Mouse (Mus musculus): ENCODE results near the gene Nkiras1. TPM values are rescaled to one million over a fixed set of nuclear protein-coding genes. Genes with fewer than 3 reads are reported as not detected.
"Not testable (repeated sequence)": the region's sequence is repeated elsewhere in the genome, so short reads cannot be mapped to it uniquely, and the experiment has no call there.

Gene Nkiras1
- total and polyA plus RNA-seq, 2 experiments from 2014 or later, result 19.2 to 47.1 TPM

DNA sequence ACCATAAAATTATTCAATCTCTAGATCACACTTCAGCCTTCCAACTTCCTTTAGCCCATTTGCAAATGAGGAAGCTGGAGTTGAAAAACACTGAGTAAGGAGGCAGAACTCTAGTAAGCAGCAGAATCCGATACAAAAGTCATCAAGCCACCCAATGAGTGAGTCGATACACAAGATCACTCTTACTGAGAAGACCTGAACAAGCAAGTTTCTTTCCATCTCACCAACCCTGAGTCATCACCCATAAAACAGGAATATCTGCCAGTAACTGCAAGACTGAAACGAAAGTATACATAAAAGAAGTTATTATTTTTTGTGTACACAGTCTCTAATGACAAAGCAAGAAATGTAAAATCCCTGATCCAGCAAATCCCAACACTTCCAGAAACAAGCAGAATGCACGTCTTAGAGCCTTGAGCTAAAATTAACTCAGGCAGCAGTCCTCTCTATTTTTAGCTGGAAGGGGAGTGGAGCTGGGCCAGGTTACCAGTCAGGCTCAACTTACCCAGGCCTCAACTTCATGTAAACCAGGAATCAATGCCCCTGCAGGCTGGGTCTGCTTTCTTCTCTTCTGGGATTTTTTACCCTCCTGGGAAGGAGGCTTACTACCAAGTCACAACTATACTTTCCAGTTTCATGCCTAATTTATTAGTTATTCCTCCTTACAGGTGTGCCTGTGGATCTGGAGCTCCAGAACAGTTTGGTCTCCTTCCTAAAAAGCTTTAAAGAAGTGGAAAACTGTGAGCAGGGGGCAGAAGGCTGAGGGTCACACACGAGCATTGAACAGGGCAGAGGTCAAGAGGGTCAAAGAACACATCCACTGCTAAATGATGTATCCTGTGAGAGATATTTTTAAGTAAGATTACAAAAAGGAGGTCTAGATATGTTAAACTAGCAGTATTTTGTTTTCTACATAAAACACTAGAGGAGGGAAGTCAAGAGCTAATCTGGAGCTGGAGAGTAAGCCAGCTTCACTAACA, 36.7 kb upstream of the Nkiras1 start:
- no peak overlapping the region for H3K9ac ChIP-seq
- H3K36me3 ChIP-seq (ENCODE audit: insufficient read depth), result no peaks in the 10 kb centered on the region
- no peak overlapping the region for H3K4me2 ChIP-seq (ENCODE audit: low read depth)
- H3K4me3 ChIP-seq (ENCODE audit: low read depth, low read length), result no peak overlapping the region
- H3K9me3 ChIP-seq (ENCODE audit: low read length), result no peaks in the 10 kb centered on the region
- no peak overlapping the region for H3K27ac ChIP-seq (ENCODE audit: low read depth, low read length)
- TF ChIP-seq CTCF (IDR thresholded peaks at IDR 0.05; ENCODE audit: low read depth), result no peak
- no peaks in the 10 kb centered on the region for H3K27me3 ChIP-seq (ENCODE audit: insufficient read depth, low read length)
- 60% methylated on average over 5 of the region's 5 CpGs for WGBS
- DNase-seq (no peak), ATAC-seq (no peak)
- H3K4me1 ChIP-seq (ENCODE audit: insufficient read depth), result no peaks in the 10 kb centered on the region

GRCm38 (mm10) chr14:18236496-18237235, 34.3 kb upstream of the Nkiras1 start:
- not testable (repeated sequence) for H3K36me3 ChIP-seq (ENCODE audit: insufficient read depth); H3K4me1 ChIP-seq (ENCODE audit: insufficient read depth); H3K4me2 ChIP-seq (ENCODE audit: low read depth); ATAC-seq; H3K27me3 ChIP-seq (ENCODE audit: insufficient read depth, low read length); H3K27ac ChIP-seq (ENCODE audit: low read depth, low read length); H3K9me3 ChIP-seq (ENCODE audit: low read length); H3K9ac ChIP-seq; DNase-seq; H3K4me3 ChIP-seq (ENCODE audit: low read depth, low read length)
- WGBS, result 91% methylated on average over 2 of the region's 2 CpGs

- Histone ChIP-seq H3K27ac (ENCODE audit: low read depth, low read length) (0 out of 2 replicates have a peak overlapping the region, but pooled peaks have one; percentile 91), H3K36me3 (ENCODE audit: insufficient read depth) (no peaks in the 10 kb centered on the region), H3K27me3 (ENCODE audit: insufficient read depth, low read length) (no peaks in the 10 kb centered on the region), H3K4me2 (ENCODE audit: low read depth) (peak overlapping the region; percentile 79), H3K4me3 (ENCODE audit: low read depth, low read length) (no peak overlapping the region; the same call in 1 of the 2 replicates), H3K4me1 (ENCODE audit: insufficient read depth) (no peaks in the 10 kb centered on the region), H3K9ac (no peak overlapping the region), H3K9me3 (ENCODE audit: low read length) (no peaks in the 10 kb centered on the region)
- no peak for TF ChIP-seq CTCF (IDR thresholded peaks at IDR 0.05; ENCODE audit: low read depth)
- 45% methylated on average over 4 of the region's 4 CpGs for WGBS
- ATAC-seq, result no peak
- DNase-seq, result no peak
These were observed 33.6 kb upstream of the Nkiras1 start for GRCm38 (mm10) chr14:18237381-18237780.

DNA sequence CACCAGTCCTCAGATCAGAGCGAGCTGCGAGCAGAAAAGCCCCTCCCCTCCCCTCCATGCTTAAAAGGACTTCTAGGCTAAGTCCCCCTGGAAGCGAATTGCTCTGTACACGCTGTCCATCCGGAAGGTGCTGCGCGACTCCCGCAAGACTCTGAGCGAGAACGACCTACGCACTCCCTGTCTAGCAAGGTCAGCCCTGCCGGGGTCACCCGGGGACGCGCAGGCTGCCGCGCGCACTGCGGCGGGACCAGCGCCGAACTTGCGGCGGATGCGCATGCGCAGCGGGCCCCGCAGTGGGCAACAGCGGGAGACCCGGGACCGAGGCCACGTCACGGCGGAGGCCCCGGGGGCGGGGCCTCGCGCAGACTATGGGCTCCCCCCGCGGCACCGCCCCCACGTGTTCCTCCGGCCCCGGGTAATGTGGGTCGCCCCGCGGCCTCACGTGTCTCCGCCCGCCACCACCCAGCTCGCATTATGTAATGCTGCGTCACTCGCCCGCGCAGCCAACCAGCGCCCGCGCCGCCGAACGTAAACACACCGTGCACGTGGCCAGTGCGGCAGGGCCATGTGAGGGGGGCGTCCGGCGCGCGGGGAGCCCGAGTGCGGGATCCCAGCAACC, 32.7 kb upstream of the Nkiras1 start:
- peak overlapping the region; percentile 79 for H3K4me2 ChIP-seq (ENCODE audit: low read depth)
- DNase-seq (peak; percentile 97), ATAC-seq (peak; percentile 95)
- H3K9me3 ChIP-seq (ENCODE audit: low read length), result no peaks in the 10 kb centered on the region
- no peak for TF ChIP-seq CTCF (IDR thresholded peaks at IDR 0.05; ENCODE audit: low read depth)
- WGBS, result 1% methylated on average over 70 of the region's 71 CpGs
- no peaks in the 10 kb centered on the region for H3K27me3 ChIP-seq (ENCODE audit: insufficient read depth, low read length)
- H3K4me1 ChIP-seq (ENCODE audit: insufficient read depth), result no peaks in the 10 kb centered on the region
- peak overlapping the region; percentile 91 for H3K27ac ChIP-seq (ENCODE audit: low read depth, low read length)
- H3K9ac ChIP-seq, result peak overlapping the region; percentile 89
- peak overlapping the region; percentile 93 for H3K4me3 ChIP-seq (ENCODE audit: low read depth, low read length)
- no peaks in the 10 kb centered on the region for H3K36me3 ChIP-seq (ENCODE audit: insufficient read depth)

GRCm38 (mm10) chr14:18238750-18239731, 31.9 kb upstream of the Nkiras1 start, which contains the start of gene Nr1d2:
Nr1d2 (minus strand) TSS chr14:18239127.
- H3K27ac ChIP-seq (ENCODE audit: low read depth, low read length), result peak within 1 kb of the TSS; percentile 91
- ATAC-seq (peak; percentile 86), DNase-seq (peak; percentile 94)
- peak within 1 kb of the TSS; percentile 79 for H3K4me2 ChIP-seq (ENCODE audit: low read depth)
- H3K9ac ChIP-seq, result peak within 1 kb of the TSS; percentile 89
- no peaks in the 10 kb centered on the region for H3K27me3 ChIP-seq (ENCODE audit: insufficient read depth, low read length)
- H3K36me3 ChIP-seq (ENCODE audit: insufficient read depth), result no peaks in the 10 kb centered on the region
- peak within 1 kb of the TSS; percentile 93 for H3K4me3 ChIP-seq (ENCODE audit: low read depth, low read length)
- peak; percentile 57 for TF ChIP-seq CTCF (IDR thresholded peaks at IDR 0.05; ENCODE audit: low read depth)
- no peaks in the 10 kb centered on the region for H3K9me3 ChIP-seq (ENCODE audit: low read length)
- H3K4me1 ChIP-seq (ENCODE audit: insufficient read depth), result no peaks in the 10 kb centered on the region
- WGBS, result under 1% methylated on average over 49 of the region's 66 CpGs

DNA sequence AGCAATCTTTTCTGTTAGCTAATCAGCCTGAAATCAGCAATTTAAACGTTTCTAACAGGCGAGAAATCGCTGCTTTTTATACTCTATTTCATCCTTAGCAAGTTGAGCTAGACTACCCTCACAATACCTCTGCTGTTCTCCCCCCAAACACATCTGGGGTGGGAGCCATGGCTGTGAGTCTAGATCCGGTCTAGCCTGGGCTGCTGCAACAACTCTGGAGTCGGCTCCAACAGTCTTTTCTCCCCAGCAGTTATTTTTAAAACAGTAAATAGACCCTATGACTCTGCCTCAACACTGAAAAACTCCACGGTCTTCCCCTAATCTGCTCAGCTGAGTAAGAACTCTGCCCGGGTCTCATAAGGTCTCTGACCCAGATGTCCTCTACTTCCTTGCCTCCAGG, 30.8 kb upstream of the Nkiras1 start:
- no peaks in the 10 kb centered on the region for H3K4me1 ChIP-seq (ENCODE audit: insufficient read depth)
- no peak overlapping the region for H3K27ac ChIP-seq (ENCODE audit: low read depth, low read length)
- no peak overlapping the region for H3K9ac ChIP-seq
- DNase-seq (no peak), ATAC-seq (no peak)
- no peak overlapping the region for H3K4me3 ChIP-seq (ENCODE audit: low read depth, low read length)
- H3K36me3 ChIP-seq (ENCODE audit: insufficient read depth), result no peaks in the 10 kb centered on the region
- no peak overlapping the region for H3K4me2 ChIP-seq (ENCODE audit: low read depth)
- no peak for TF ChIP-seq CTCF (IDR thresholded peaks at IDR 0.05; ENCODE audit: low read depth)
- 70% methylated on average over 7 of the region's 7 CpGs for WGBS
- no peaks in the 10 kb centered on the region for H3K9me3 ChIP-seq (ENCODE audit: low read length)
- H3K27me3 ChIP-seq (ENCODE audit: insufficient read depth, low read length), result no peaks in the 10 kb centered on the region

All from forebrain, postnatal 0 days (tissue).